Mouse (Mus musculus): ENCODE data around the gene Dbr1.
A peak's percentile ranks its signal among the peaks of the same experiment; 100 is the strongest.
"Not testable (repeated sequence)": the region's sequence is repeated elsewhere in the genome, so short reads cannot be mapped to it uniquely, and the experiment has no call there.

The Dbr1 gene

GRCm38 (mm10) chr9:99575677-99576480, at the start of gene Dbr1:
Gene Dbr1, plus strand, starts transcription at chr9:99575799.
- peak; percentile 90 for DNase-seq (ENCODE audit: low spot score)

GRCm38 (mm10) chr9:99531865-99532264, 43.7 kb upstream of the Dbr1 start:
- DNase-seq (ENCODE audit: low spot score) = no peak

GRCm38 (mm10) chr9:99546259-99546658, 29.3 kb upstream of the Dbr1 start:
- DNase-seq (ENCODE audit: low spot score) = no peak

- no peak for DNase-seq (ENCODE audit: low spot score)
Observed at GRCm38 (mm10) chr9:99552068-99552467, 23.5 kb upstream of the Dbr1 start.

- no peak for DNase-seq (ENCODE audit: low spot score)
Observed at GRCm38 (mm10) chr9:99553049-99553448, 22.6 kb upstream of the Dbr1 start.

- DNase-seq (ENCODE audit: low spot score) = no peak
Observed at GRCm38 (mm10) chr9:99554052-99554451, 21.5 kb upstream of the Dbr1 start.

- no peak for DNase-seq (ENCODE audit: low spot score)
Observed at GRCm38 (mm10) chr9:99555253-99555652, 20.3 kb upstream of the Dbr1 start.

- no peak for DNase-seq (ENCODE audit: low spot score)
Observed at GRCm38 (mm10) chr9:99557580-99558300, 17.9 kb upstream of the Dbr1 start.

- no peak for DNase-seq (ENCODE audit: low spot score)
Observed at GRCm38 (mm10) chr9:99558824-99559556, 16.6 kb upstream of the Dbr1 start.

- DNase-seq (ENCODE audit: low spot score) = no peak
Observed at GRCm38 (mm10) chr9:99559557-99559904, 16.1 kb upstream of the Dbr1 start.

GRCm38 (mm10) chr9:99560389-99560788, 15.2 kb upstream of the Dbr1 start:
- DNase-seq (ENCODE audit: low spot score) = no peak

GRCm38 (mm10) chr9:99563714-99564113, 11.9 kb upstream of the Dbr1 start:
- peak; percentile 75 for DNase-seq (ENCODE audit: low spot score)

- DNase-seq (ENCODE audit: low spot score) = no peak
Observed at GRCm38 (mm10) chr9:99568023-99568346, 7.6 kb upstream of the Dbr1 start.

GRCm38 (mm10) chr9:99568347-99569070, 7.1 kb upstream of the Dbr1 start, which contains the start of gene Armc8:
Gene Armc8, minus strand, starts transcription at chr9:99568899.
- peak; percentile 93 for DNase-seq (ENCODE audit: low spot score)

- no peak for DNase-seq (ENCODE audit: low spot score)
Observed at GRCm38 (mm10) chr9:99569071-99569397, 6.6 kb upstream of the Dbr1 start.

- no peak for DNase-seq (ENCODE audit: low spot score)
Observed at GRCm38 (mm10) chr9:99580655-99581054, 5.1 kb downstream of the Dbr1 start.

- DNase-seq (ENCODE audit: low spot score) = peak; percentile 23
Observed at GRCm38 (mm10) chr9:99587505-99588202, 12.1 kb downstream of the Dbr1 start.

GRCm38 (mm10) chr9:99591144-99591543, 15.5 kb downstream of the Dbr1 start:
- no peak for DNase-seq (ENCODE audit: low spot score)

GRCm38 (mm10) chr9:99599127-99599526, 23.5 kb downstream of the Dbr1 start:
- DNase-seq (ENCODE audit: low spot score) = not testable (repeated sequence)

GRCm38 (mm10) chr9:99603566-99603965, 28.0 kb downstream of the Dbr1 start:
- no peak for DNase-seq (ENCODE audit: low spot score)

- DNase-seq (ENCODE audit: low spot score) = no peak
Observed at GRCm38 (mm10) chr9:99612202-99612601, 36.6 kb downstream of the Dbr1 start, which contains the start of gene A4gnt. Gene A4gnt, plus strand, starts transcription at chr9:99612502.

GRCm38 (mm10) chr9:99619688-99620087, 44.1 kb downstream of the Dbr1 start:
- no peak for DNase-seq (ENCODE audit: low spot score)

All from yolk sac, embryonic 10.5 days (tissue).